Mouse (Mus musculus) liver, adult 2 months (tissue): ENCODE data around the gene Klf13. TPM values are rescaled to one million over a fixed set of nuclear protein-coding genes. Genes with fewer than 3 reads are reported as not detected.
A peak's percentile ranks its signal among the peaks of the same experiment; 100 is the strongest.

Source experiments
- DNase-seq: peaks from one replicate; pipeline ENCODE4 v3.0.0-alpha.2; 2011; ENCODE audit warnings: low read depth, low spot score; ENCODE audit errors: extremely low read depth
- H3K27ac ChIP-seq: fragments of 200-500 bp; replicated peaks from 2 replicates; pipeline ENCODE4 v1.5.1; 2012; ENCODE audit warnings: low read depth, mild to moderate bottlenecking, control low read depth, inconsistent platforms, low read length; ENCODE audit not compliant: insufficient read depth
- H3K27me3 ChIP-seq: fragments of 200-500 bp; 2 replicates; pipeline ENCODE4 v1.6.1; 2012; ENCODE audit warnings: mild to moderate bottlenecking, moderate library complexity, low read length, inconsistent platforms; ENCODE audit not compliant: control insufficient read depth, insufficient read depth
- H3K36me3 ChIP-seq: fragments of 200-500 bp; 2 replicates; pipeline ENCODE4 v1.6.1; 2012; ENCODE audit warnings: low read length, inconsistent platforms; ENCODE audit not compliant: control insufficient read depth, insufficient read depth
- H3K4me1 ChIP-seq: fragments of 200-500 bp; 2 replicates; pipeline ENCODE4 v1.6.1; 2011; ENCODE audit warnings: low read length; ENCODE audit not compliant: control insufficient read depth, insufficient read depth
- H3K4me3 ChIP-seq: fragments of 200-500 bp; 2 replicates; pipeline ENCODE4 v1.5.1; 2011; ENCODE audit warnings: low read depth, mild to moderate bottlenecking, control low read depth, low read length, moderate library complexity; ENCODE audit not compliant: insufficient read depth
- H3K79me2 ChIP-seq: fragments of 200-500 bp; 2 replicates; pipeline ENCODE4 v1.6.1; 2012; ENCODE audit warnings: inconsistent platforms, mild to moderate bottlenecking, low read length, moderate library complexity; ENCODE audit not compliant: control insufficient read depth, insufficient read depth
- H3K9ac ChIP-seq: fragments of 200-500 bp; 2 replicates; pipeline ENCODE4 v1.6.1; 2012; ENCODE audit warnings: low read depth, mild to moderate bottlenecking, control low read depth, inconsistent platforms, low read length
- CTCF ChIP-seq: fragments of 200-500 bp; IDR thresholded peaks from 2 replicates; pipeline ENCODE4 v1.5.1; 2011; ENCODE audit warnings: low read depth, low read length, control low read depth
- POLR2A ChIP-seq: fragments of 200-500 bp; IDR thresholded peaks from 2 replicates; pipeline ENCODE4 v1.6.1; 2011; ENCODE audit warnings: low read length, control low read depth; ENCODE audit not compliant: insufficient read depth; ENCODE audit errors: extremely low read depth
- WGBS: fragments of 180-500 bp; shearing (Covaris S2); methylation state at CpG from one replicate; pipeline ENCODE4 v1.1.7; 2018; 5-methylcytosine and 5-hydroxymethylcytosine counted together
- polyA plus RNA-seq: library from polyadenylated mRNA; depleted of rRNA; stranded (reverse); fragments of >200 nt; gene quantifications from 2 replicates; pipeline ENCODE4 v1.2.3, GENCODE M21; 2012; rRNA removed
- total RNA-seq: library from RNA; depleted of rRNA; stranded (reverse); fragments of >200 nt; gene quantifications from 2 replicates; pipeline ENCODE4 v1.2.3, GENCODE M21; 2014; rRNA removed

Klf13 gene
- 26.2 and 26.4 TPM in 2 replicates for total RNA-seq
- polyA plus RNA-seq: 14.1 and 19.8 TPM in 2 replicates

DNA sequence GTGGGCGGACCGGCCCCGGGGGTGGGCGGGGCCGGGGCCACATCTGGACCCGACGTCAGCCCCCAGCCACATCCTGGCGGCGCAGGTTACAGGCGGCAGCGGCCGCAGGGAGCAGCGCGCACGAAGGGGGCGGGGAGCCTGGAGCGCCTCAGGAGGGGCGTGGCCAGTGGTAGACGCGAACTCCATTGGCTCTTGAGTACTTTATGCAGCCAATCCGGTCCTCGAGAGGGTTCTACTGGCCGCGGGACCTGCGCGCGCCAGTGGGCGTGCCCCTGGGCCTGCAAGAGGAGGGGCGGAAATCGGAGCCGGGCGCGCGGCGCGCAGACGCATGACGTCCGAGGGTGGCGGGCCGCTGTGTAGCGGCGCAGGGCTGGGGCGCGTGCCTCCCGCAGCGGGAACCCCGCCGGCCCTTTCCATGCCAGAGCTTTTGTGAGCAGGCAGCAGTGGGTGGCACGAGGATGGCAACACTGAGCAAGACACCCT lies at the start of gene Klf13:
Klf13 (minus strand) TSS at position 2 of the 483 bp plus-strand sequence.
- peaks cover 17% of the 10 kb centered on the region for H3K4me1 ChIP-seq
- peak within 1 kb of the TSS; percentile 97 for H3K9ac ChIP-seq
- peak within 1 kb of the TSS; percentile 92 for H3K4me3 ChIP-seq
- no peaks in the 10 kb centered on the region for H3K36me3 ChIP-seq
- H3K79me2 ChIP-seq: peaks cover 30% of the 10 kb centered on the region
- peak; percentile 79 for TF ChIP-seq POLR2A
- TF ChIP-seq CTCF: no peak
- peak; percentile 96 for DNase-seq
- WGBS: under 1% methylated on average over 50 of the region's 50 CpGs
- H3K27me3 ChIP-seq: no peaks in the 10 kb centered on the region
- H3K27ac ChIP-seq: peak within 1 kb of the TSS; percentile 98

DNA sequence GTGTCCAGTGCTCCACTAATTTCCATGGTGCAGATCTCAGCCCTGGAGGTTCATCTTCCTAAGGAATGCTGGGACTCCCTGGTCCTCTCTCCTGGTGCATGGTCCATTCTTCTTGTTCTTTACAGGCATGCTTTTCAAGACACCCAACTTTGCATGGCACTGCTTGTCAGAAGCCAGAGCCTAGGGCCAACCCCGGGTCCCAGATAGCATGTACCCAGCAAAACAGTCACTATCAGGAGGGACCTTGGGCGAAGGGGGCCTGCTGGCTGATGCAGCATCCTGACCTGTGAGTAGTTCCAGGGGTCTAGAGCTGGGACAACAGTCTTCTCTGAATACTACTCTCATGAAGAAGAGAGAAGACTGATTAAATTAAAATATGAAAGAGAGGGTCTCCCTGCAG lies 49.7 kb upstream of the Klf13 start:
- H3K4me1 ChIP-seq: peaks cover 5% of the 10 kb centered on the region; the same call in 1 of the 2 replicates
- no peaks in the 10 kb centered on the region for H3K27me3 ChIP-seq
- DNase-seq: no peak
- H3K36me3 ChIP-seq: no peaks in the 10 kb centered on the region
- H3K9ac ChIP-seq: no peak overlapping the region
- H3K79me2 ChIP-seq: no peaks in the 10 kb centered on the region
- H3K4me3 ChIP-seq: no peak overlapping the region
- WGBS: 95% methylated on average over 2 of the region's 2 CpGs
- TF ChIP-seq POLR2A: no peak
- TF ChIP-seq CTCF: no peak
- no peak overlapping the region for H3K27ac ChIP-seq

DNA sequence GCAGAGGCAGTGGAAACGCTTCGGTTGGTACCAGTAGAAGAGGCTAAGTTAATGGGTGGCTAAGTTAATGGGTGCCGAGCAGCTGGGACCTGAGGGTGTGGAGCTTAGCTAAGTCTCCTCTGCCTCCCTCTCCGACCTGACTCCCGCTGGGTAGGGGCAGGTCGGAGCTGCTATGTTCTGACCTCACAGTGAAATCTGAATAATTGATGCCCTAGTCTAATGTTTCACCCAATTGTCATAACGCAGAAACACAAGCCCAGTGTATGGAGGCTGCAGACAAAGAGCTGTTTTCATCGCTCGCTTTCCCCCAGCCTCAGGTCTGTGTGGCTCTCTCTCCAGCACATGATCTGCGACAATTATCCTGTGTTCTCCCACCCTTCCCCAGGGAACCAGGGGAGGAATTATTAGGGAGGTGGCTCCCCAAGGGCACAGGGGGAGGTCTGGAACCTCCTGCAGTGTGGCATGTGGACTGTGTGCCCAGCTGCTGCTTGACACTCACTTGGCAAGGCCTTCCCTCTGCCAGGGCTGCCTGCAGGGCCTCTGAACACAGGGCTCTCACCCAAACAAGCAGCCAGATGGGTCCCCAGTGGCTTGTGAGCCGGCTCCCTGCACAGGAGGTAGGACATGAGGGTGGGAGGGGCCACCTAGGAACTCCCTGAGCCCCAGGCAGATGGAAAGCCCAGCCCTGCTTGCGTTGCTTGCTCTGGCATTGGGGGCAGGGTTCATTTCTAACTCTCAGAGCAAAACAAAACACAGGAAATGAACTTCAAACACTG lies 47.9 kb upstream of the Klf13 start:
- Histone ChIP-seq H3K4me1 (peaks cover 5% of the 10 kb centered on the region; the same call in 1 of the 2 replicates), H3K27ac (no peak overlapping the region), H3K27me3 (no peaks in the 10 kb centered on the region), H3K9ac (no peak overlapping the region), H3K79me2 (no peaks in the 10 kb centered on the region), H3K4me3 (no peak overlapping the region), H3K36me3 (no peaks in the 10 kb centered on the region)
- TF ChIP-seq POLR2A (no peak), CTCF (no peak)
- no peak for DNase-seq
- whole genome bisulfite sequencing: 68% methylated on average over 12 of the region's 12 CpGs

DNA sequence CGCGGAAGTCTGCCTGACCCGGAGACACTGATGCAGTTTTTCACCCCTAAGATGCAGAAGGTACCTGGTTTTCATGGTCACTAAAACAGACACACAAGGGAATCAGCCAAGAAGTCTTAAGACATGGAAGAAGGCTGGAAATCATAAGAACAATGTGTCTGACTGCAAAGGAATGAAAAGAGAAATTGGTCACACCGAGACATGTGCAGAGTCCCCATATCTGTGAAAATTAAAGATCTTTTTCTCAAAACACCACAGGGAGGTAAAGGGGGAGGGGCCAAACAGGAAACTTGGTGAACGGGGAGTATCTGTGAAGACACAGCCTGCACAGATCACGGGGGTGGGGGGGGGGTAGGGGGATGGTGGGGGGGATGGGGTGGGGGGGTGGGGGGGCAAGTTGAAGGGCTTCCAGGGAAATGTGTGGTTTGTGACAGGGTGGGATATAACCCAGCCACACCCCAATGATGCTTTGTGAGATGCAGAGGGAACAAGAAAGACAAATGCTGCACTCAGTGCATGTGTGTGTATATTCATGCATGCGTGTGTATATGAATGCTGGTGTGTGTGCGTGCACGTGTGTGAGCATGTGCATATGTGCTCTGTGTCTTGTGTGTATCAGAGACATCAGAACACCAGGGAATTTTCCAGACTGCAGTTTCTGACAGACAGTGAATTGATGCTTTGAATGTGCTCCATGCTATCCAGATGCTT lies 47.1 kb upstream of the Klf13 start:
- 87% methylated on average over 9 of the region's 9 CpGs for WGBS
- DNase-seq: no peak
- TF ChIP-seq CTCF (no peak), POLR2A (no peak)
- H3K27ac ChIP-seq: no peak overlapping the region
- no peaks in the 10 kb centered on the region for H3K27me3 ChIP-seq
- no peaks in the 10 kb centered on the region for H3K79me2 ChIP-seq
- no peak overlapping the region for H3K4me3 ChIP-seq
- H3K4me1 ChIP-seq: peaks cover 5% of the 10 kb centered on the region; the same call in 1 of the 2 replicates
- no peaks in the 10 kb centered on the region for H3K36me3 ChIP-seq
- H3K9ac ChIP-seq: no peak overlapping the region

DNA sequence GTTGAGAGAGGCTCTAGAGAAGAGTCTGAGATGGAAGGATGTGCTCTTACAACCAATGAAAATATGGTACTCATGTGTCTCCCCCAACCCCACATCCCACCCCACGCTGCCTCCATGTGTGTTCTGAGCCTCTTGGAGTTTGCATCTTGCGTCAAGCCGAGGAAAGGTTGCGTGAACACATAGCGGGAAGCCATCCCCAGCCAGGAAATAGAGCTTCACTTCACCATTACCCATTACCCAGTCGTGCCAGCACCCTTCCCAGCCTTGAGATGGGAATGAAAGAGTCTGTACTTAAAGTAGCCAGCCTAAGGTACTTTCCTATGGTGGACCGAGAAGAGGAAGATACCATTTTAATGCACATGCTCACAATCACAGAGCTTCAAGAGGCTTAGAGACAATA lies 46.6 kb upstream of the Klf13 start:
- 87% methylated on average over 7 of the region's 7 CpGs for WGBS
- no peak overlapping the region for H3K9ac ChIP-seq
- H3K27ac ChIP-seq: no peak overlapping the region
- H3K36me3 ChIP-seq: no peaks in the 10 kb centered on the region
- H3K27me3 ChIP-seq: no peaks in the 10 kb centered on the region
- no peak overlapping the region for H3K4me3 ChIP-seq
- TF ChIP-seq CTCF (no peak), POLR2A (no peak)
- DNase-seq: no peak
- peaks cover 5% of the 10 kb centered on the region; the same call in 1 of the 2 replicates for H3K4me1 ChIP-seq
- H3K79me2 ChIP-seq: no peaks in the 10 kb centered on the region
